Mouse (Mus musculus): ENCODE results near the gene Cass4. TPM values are rescaled to one million over a fixed set of nuclear protein-coding genes. Genes with fewer than 3 reads are reported as not detected.

Cass4 gene
- total and polyA plus RNA-seq, 2 experiments from 2014 or later = 0.05 to 0.11 TPM

GRCm38 (mm10) chr2:172394052-172394392 is 428 bp downstream of the Cass4 start:
- TF ChIP-seq CTCF (IDR thresholded peaks at IDR 0.05) = no peak
- H3K4me3 ChIP-seq (ENCODE audit: low read depth, low read length) = no peak overlapping the region
- H3K36me3 ChIP-seq (ENCODE audit: insufficient read depth, low read length) = no peaks in the 10 kb centered on the region
- 71% methylated on average over 2 of the region's 2 CpGs for WGBS
- H3K9me3 ChIP-seq (ENCODE audit: low read length) = no peaks in the 10 kb centered on the region
- no peak for ATAC-seq (ENCODE audit: low FRiP score)
- no peak overlapping the region for H3K27ac ChIP-seq (ENCODE audit: low read depth, low read length)
- no peaks in the 10 kb centered on the region for H3K27me3 ChIP-seq (ENCODE audit: insufficient read depth, low read length)
- no peaks in the 10 kb centered on the region for H3K4me1 ChIP-seq (ENCODE audit: insufficient read depth, low read length)
- no peak for DNase-seq (ENCODE audit: low spot score)
- H3K9ac ChIP-seq (replicated peaks; ENCODE audit: low read length, poor library complexity, severe bottlenecking) = no peak overlapping the region
- no peak overlapping the region for H3K4me2 ChIP-seq (ENCODE audit: low read depth, low read length, poor library complexity, severe bottlenecking)

DNA sequence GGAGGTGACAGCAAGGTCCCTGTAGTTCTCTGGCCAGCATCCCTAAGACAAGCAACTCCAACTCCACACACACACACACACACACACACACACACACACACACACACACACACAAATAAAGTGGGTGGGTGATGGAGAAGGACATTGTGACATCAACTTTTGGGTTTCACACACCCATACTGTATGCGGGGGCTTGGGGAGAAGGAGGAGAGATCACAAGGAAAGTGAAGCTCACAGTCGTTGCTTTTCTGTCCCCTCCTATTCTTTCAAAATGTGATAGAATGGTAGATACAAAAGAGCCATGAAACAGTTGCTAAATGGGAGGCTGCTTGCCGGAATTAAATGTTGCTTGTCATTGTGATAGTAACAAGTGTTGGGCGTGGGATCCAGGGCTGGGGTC is 1.1 kb downstream of the Cass4 start:
- no peaks in the 10 kb centered on the region for H3K27me3 ChIP-seq (ENCODE audit: insufficient read depth, low read length)
- no peaks in the 10 kb centered on the region for H3K36me3 ChIP-seq (ENCODE audit: insufficient read depth, low read length)
- H3K9me3 ChIP-seq (ENCODE audit: low read length) = no peaks in the 10 kb centered on the region
- H3K9ac ChIP-seq (replicated peaks; ENCODE audit: low read length, poor library complexity, severe bottlenecking) = no peak overlapping the region
- H3K4me2 ChIP-seq (ENCODE audit: low read depth, low read length, poor library complexity, severe bottlenecking) = no peak overlapping the region
- DNase-seq (ENCODE audit: low spot score) (no peak), ATAC-seq (ENCODE audit: low FRiP score) (no peak)
- TF ChIP-seq CTCF (IDR thresholded peaks at IDR 0.05) = no peak
- H3K4me3 ChIP-seq (ENCODE audit: low read depth, low read length) = no peak overlapping the region
- H3K27ac ChIP-seq (ENCODE audit: low read depth, low read length) = no peak overlapping the region
- H3K4me1 ChIP-seq (ENCODE audit: insufficient read depth, low read length) = no peaks in the 10 kb centered on the region
- WGBS = 72% methylated on average over 4 of the region's 4 CpGs

DNA sequence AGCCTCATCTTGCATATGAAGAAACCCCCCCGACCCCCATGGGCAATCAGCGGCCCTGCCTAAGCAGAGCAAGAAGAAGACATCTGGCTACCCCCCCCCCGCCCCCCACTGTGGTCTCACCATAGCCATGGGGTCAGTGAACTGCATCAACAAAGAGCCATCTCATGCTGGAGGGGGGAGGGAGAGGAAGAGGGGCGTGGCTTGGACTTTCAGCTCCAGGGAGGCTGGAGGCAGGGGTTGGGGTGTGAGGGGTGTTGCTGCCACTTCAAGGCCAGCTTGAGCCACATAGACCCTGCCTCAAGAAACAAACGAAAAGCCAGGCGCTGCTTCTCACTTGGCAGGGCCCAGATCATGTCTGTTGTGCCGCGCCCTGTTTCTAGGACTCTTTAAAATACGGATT is 2.4 kb downstream of the Cass4 start:
- ATAC-seq (ENCODE audit: low FRiP score) = no peak
- no peaks in the 10 kb centered on the region for H3K27me3 ChIP-seq (ENCODE audit: insufficient read depth, low read length)
- DNase-seq (ENCODE audit: low spot score) = no peak
- H3K27ac ChIP-seq (ENCODE audit: low read depth, low read length) = no peak overlapping the region
- H3K9ac ChIP-seq (replicated peaks; ENCODE audit: low read length, poor library complexity, severe bottlenecking) = no peak overlapping the region
- H3K36me3 ChIP-seq (ENCODE audit: insufficient read depth, low read length) = no peaks in the 10 kb centered on the region
- no peak for TF ChIP-seq CTCF (IDR thresholded peaks at IDR 0.05)
- no peaks in the 10 kb centered on the region for H3K4me1 ChIP-seq (ENCODE audit: insufficient read depth, low read length)
- 44% methylated on average over 9 of the region's 9 CpGs for WGBS
- H3K4me2 ChIP-seq (ENCODE audit: low read depth, low read length, poor library complexity, severe bottlenecking) = no peak overlapping the region
- no peak overlapping the region for H3K4me3 ChIP-seq (ENCODE audit: low read depth, low read length)
- no peaks in the 10 kb centered on the region for H3K9me3 ChIP-seq (ENCODE audit: low read length)

- no peak overlapping the region for H3K9ac ChIP-seq (replicated peaks; ENCODE audit: low read length, poor library complexity, severe bottlenecking)
- H3K4me1 ChIP-seq (ENCODE audit: insufficient read depth, low read length) = no peaks in the 10 kb centered on the region
- DNase-seq (ENCODE audit: low spot score) (peak; percentile 6), ATAC-seq (ENCODE audit: low FRiP score) (no peak)
- H3K9me3 ChIP-seq (ENCODE audit: low read length) = no peaks in the 10 kb centered on the region
- H3K4me2 ChIP-seq (ENCODE audit: low read depth, low read length, poor library complexity, severe bottlenecking) = no peak overlapping the region
- no peak overlapping the region for H3K4me3 ChIP-seq (ENCODE audit: low read depth, low read length)
- no peaks in the 10 kb centered on the region for H3K36me3 ChIP-seq (ENCODE audit: insufficient read depth, low read length)
- H3K27ac ChIP-seq (ENCODE audit: low read depth, low read length) = no peak overlapping the region
- TF ChIP-seq CTCF (IDR thresholded peaks at IDR 0.05) = no peak
- no peaks in the 10 kb centered on the region for H3K27me3 ChIP-seq (ENCODE audit: insufficient read depth, low read length)
- WGBS = 29% methylated on average over 9 of the region's 9 CpGs
These were observed 6.3 kb downstream of the Cass4 start for GRCm38 (mm10) chr2:172399901-172400300.

DNA sequence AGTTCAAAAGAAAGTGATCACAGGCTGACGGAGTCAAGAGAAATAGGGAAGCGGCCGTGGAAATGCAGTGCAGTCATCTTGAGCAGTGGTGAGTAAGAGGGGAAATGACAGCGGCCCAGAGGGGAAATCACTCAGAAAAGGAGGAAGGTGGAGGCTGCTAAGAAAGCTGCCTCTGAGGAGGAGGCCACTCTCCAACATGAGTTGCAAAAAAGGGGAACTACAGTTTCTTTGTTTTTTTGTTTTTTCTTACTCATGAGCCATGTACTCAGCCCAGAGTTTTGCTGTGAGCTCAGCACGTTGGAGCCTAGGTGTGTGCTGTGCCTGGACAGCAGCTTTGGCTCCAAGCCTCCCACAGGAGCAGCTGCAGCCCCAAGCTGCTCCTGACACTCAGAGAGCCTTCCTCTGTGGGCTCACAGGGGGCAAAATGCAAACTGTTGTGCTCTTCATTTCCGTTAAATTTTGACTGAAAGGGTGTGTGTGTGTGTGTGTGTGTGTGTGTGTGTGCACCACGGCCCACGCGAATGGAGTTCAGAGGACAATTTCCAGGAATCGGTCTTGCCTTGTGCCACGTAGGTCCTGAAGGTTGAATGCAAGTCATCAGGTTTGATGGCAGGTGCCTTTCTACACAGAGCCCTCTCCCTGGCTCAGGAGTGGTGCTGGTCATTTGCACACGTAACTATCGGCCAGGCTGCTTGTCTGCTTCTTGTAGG is 7.7 kb downstream of the Cass4 start:
- Histone ChIP-seq H3K4me1 (ENCODE audit: insufficient read depth, low read length) (no peaks in the 10 kb centered on the region), H3K27ac (ENCODE audit: low read depth, low read length) (no peak overlapping the region), H3K9me3 (ENCODE audit: low read length) (no peaks in the 10 kb centered on the region), H3K36me3 (ENCODE audit: insufficient read depth, low read length) (no peaks in the 10 kb centered on the region), H3K4me2 (ENCODE audit: low read depth, low read length, poor library complexity, severe bottlenecking) (no peak overlapping the region), H3K9ac (replicated peaks; ENCODE audit: low read length, poor library complexity, severe bottlenecking) (no peak overlapping the region), H3K4me3 (ENCODE audit: low read depth, low read length) (no peak overlapping the region), H3K27me3 (ENCODE audit: insufficient read depth, low read length) (no peaks in the 10 kb centered on the region; the same call in 1 of the 2 replicates)
- WGBS = 72% methylated on average over 13 of the region's 13 CpGs
- no peak for DNase-seq (ENCODE audit: low spot score)
- TF ChIP-seq CTCF (IDR thresholded peaks at IDR 0.05) = no peak
- no peak for ATAC-seq (ENCODE audit: low FRiP score)

DNA sequence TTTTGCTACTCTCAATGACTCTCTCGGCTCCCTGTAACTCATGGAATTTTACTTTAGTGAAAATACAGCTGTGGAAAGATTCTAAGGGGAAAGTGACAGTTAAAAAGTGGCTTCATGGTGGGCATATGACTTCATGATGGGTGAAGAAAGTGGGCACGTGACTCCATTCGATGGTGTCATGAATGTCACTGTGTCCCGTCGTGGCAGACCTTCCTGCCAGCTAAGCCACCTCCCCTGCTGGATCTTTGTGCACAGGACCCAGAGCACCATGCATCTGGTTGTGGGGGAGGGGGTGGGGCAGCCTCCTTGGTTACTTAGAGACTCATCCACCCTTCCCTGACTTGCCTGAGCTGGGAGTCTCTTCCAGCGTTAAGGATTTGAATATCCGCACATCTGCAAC is 10.6 kb downstream of the Cass4 start:
- DNase-seq (ENCODE audit: low spot score) (no peak), ATAC-seq (ENCODE audit: low FRiP score) (no peak)
- H3K36me3 ChIP-seq (ENCODE audit: insufficient read depth, low read length) = no peaks in the 10 kb centered on the region
- H3K9ac ChIP-seq (replicated peaks; ENCODE audit: low read length, poor library complexity, severe bottlenecking) = no peak overlapping the region
- 55% methylated on average over 7 of the region's 7 CpGs for WGBS
- H3K4me3 ChIP-seq (ENCODE audit: low read depth, low read length) = no peak overlapping the region
- no peak for TF ChIP-seq CTCF (IDR thresholded peaks at IDR 0.05)
- no peak overlapping the region for H3K4me2 ChIP-seq (ENCODE audit: low read depth, low read length, poor library complexity, severe bottlenecking)
- H3K27ac ChIP-seq (ENCODE audit: low read depth, low read length) = no peak overlapping the region
- H3K4me1 ChIP-seq (ENCODE audit: insufficient read depth, low read length) = no peaks in the 10 kb centered on the region
- no peaks in the 10 kb centered on the region for H3K9me3 ChIP-seq (ENCODE audit: low read length)
- no peaks in the 10 kb centered on the region; the same call in 1 of the 2 replicates for H3K27me3 ChIP-seq (ENCODE audit: insufficient read depth, low read length)

Measured in midbrain, postnatal 0 days (tissue).